Mouse (Mus musculus): ENCODE measurements around the gene Lhx1. TPM values are rescaled to one million over a fixed set of nuclear protein-coding genes. Genes with fewer than 3 reads are reported as not detected.

Lhx1 gene
- total RNA-seq, 2 experiments from 2014 or later = 0.09 TPM; not detected in 1

GRCm38 (mm10) chr11:84473093-84473667 lies 52.2 kb downstream of the Lhx1 start:
- intact Hi-C loops (cut with DNase I) = no loop called here
- no peak for DNase-seq (ENCODE audit: extremely low spot score in 1 of 2, low spot score in 2 of 2)
- no peak for TF ChIP-seq CTCF (IDR thresholded peaks at IDR 0.05)
- Histone ChIP-seq H3K4me3 (no peak overlapping the region), H3K27ac (no peak overlapping the region)

Other genes starting within 250 kb of the Lhx1 start
- 10 to 100 TPM; 21.4 to 23.2 TPM for gene Aatf, start 12.0 kb downstream of the Lhx1 start, total RNA-seq (2021)